Mouse (Mus musculus): ENCODE results near the gene Arl8a. TPM values are rescaled to one million over a fixed set of nuclear protein-coding genes. Genes with fewer than 3 reads are reported as not detected.

Arl8a gene
- polyA plus RNA-seq, 1 experiment from 2014 or later = 61.8 TPM

DNA sequence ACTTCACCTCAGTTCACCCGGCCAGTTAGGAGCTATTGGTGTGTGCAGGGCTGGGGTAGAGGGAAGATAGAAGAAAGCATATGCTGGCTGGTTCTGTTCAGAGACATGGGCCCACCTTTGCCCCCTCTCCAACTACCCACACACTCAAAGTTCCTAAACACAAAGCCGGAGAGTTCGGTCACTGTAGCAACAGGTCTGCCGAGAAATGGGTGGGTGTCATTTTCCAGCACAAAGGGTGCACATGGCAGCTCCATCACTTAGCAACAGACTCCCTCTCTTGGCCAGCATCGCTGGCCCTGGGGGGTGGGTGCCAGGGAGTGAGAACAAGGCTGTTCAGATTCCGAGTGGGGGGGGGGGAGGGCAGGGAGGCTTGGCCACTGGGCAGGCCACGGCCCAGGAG lies 12.4 kb downstream of the Arl8a start:
- ATAC-seq (ENCODE audit: low FRiP score, low read depth) = no peak
- H3K9me3 ChIP-seq = no peaks in the 10 kb centered on the region
- H3K27me3 ChIP-seq = no peaks in the 10 kb centered on the region
- no peak overlapping the region for H3K4me2 ChIP-seq (replicated peaks)
- H3K36me3 ChIP-seq = peaks cover 22% of the 10 kb centered on the region
- no peak overlapping the region for H3K4me3 ChIP-seq
- H3K9ac ChIP-seq = no peak overlapping the region
- H3K27ac ChIP-seq = no peak overlapping the region
- peaks cover 24% of the 10 kb centered on the region for H3K4me1 ChIP-seq
- WGBS = 74% methylated on average over 6 of the region's 7 CpGs

DNA sequence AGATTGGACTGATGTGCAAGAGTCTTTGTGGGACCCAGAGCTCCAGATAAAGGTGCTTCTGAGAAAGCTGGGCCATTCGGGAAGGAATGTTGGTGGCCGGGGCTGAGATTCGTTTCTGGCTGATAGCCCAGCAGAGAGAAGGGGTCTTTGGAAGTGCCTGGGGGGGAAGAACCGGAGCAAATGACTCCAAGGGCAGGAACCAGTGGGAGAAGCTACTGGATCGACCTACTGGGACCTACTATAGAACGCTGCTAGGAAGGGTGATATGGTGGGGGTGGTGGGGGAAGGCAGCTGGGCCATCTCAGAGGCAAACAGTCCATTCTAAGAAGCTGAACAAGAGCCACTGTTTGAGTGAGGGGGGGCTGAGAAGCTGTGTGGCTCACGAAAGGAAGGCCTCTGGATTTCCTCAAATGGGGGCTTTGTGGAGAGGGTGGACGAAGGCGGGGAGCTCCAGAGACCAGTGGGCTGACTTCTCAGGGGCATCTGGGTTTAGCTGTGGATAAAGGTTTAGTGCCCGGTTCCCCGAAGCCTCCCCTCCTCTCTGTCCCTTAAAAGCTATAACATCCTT lies 13.0 kb downstream of the Arl8a start:
- ATAC-seq (ENCODE audit: low FRiP score, low read depth) = no peak
- no peak overlapping the region for H3K4me2 ChIP-seq (replicated peaks)
- H3K4me3 ChIP-seq = no peak overlapping the region
- no peaks in the 10 kb centered on the region for H3K27me3 ChIP-seq
- peaks cover 22% of the 10 kb centered on the region for H3K36me3 ChIP-seq
- H3K9me3 ChIP-seq = no peaks in the 10 kb centered on the region
- no peak overlapping the region for H3K27ac ChIP-seq
- H3K4me1 ChIP-seq = peaks cover 21% of the 10 kb centered on the region
- no peak overlapping the region for H3K9ac ChIP-seq
- 78% methylated on average over 11 of the region's 11 CpGs for WGBS

DNA sequence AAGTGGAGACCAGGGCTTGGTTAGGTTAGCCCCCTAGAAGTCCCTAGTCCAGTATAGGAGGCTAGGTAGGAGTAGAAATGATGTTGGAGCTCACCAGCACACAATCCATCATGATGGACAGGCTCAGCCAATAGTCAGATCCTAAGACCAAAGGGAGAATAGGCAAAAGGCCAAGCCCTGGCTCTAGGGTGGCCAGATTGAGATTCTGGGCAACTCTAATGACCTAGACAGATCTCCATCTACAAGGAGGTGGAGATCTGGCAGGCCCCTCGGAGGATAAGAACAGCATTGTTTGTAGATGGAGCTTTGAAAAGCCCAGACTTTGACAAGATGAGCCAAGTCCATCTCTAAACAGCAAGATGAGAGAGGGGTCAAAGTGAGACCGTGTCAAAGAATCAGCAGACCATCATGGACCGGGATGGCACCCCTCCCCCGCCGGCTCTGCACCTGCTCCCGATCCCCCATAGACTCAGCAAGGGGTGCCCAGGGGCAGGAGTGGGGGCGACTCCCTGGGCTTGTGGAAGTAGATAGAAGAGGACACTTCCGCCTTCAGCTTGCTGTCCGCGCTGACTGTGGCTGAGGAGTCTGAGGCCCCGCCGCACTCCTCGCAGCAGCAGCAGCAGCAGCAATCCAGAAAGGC lies 13.9 kb downstream of the Arl8a start:
- no peak overlapping the region for H3K4me2 ChIP-seq (replicated peaks)
- H3K4me3 ChIP-seq = no peak overlapping the region
- 82% methylated on average over 13 of the region's 13 CpGs for WGBS
- no peak overlapping the region for H3K27ac ChIP-seq
- no peaks in the 10 kb centered on the region for H3K27me3 ChIP-seq
- H3K9ac ChIP-seq = no peak overlapping the region
- peaks cover 16% of the 10 kb centered on the region for H3K36me3 ChIP-seq
- ATAC-seq (ENCODE audit: low FRiP score, low read depth) = no peak
- peaks cover 16% of the 10 kb centered on the region for H3K4me1 ChIP-seq
- H3K9me3 ChIP-seq = no peaks in the 10 kb centered on the region

DNA sequence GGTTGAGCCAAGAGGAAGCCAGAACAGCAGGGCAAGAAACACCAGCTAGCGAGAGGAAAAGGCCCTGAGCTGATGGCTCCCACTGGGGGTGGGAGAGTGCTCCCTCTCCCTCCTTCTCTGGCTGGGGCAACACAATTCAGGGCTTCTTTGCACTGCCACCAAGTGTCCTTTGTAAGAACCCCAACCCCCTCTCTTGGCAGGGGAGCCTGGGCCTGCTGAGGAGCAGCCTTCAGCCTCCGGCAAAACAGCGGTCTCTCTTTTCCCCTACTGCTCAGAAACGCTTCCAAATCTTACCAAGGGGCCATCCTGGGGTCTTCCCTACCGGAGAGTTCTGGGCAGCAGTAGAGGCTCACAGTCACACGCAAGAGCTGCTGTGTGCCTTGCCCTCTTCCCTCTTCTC lies 16.1 kb downstream of the Arl8a start:
- ATAC-seq (ENCODE audit: low FRiP score, low read depth) = no peak
- H3K4me2 ChIP-seq (replicated peaks) = no peak overlapping the region
- H3K4me1 ChIP-seq = peaks cover 16% of the 10 kb centered on the region
- H3K36me3 ChIP-seq = no peaks in the 10 kb centered on the region
- no peak overlapping the region for H3K27ac ChIP-seq
- WGBS = 43% methylated on average over 6 of the region's 6 CpGs
- H3K27me3 ChIP-seq = no peaks in the 10 kb centered on the region
- H3K9me3 ChIP-seq = no peaks in the 10 kb centered on the region
- no peak overlapping the region for H3K9ac ChIP-seq
- no peak overlapping the region for H3K4me3 ChIP-seq

DNA sequence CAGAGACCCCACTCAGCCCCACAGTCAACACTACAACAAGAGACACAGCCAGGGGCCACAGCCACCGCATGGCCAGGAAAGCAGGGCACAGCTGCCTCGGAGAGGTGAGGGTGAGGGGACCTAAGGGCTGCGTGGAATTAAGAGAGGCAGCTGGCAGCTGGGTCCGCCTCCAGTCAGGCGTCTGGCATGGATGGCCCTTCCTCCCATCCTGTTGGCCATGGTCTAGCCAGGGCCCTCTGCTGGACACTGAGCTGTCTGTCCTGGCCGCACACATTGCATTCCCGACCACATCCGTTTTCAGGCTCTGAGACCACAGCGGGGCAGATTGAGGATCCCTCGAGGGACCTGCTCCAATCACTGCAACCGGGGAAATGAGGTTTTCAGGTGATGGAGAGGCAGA lies 20.8 kb downstream of the Arl8a start, which contains the start of gene Gpr37l1:
TSS of gene Gpr37l1 (minus strand) at position 247 of the 400 bp plus-strand sequence.
- 61% methylated on average over 11 of the region's 11 CpGs for WGBS
- no peak within 1 kb of the TSS for H3K4me3 ChIP-seq
- ATAC-seq (ENCODE audit: low FRiP score, low read depth) = no peak
- no peak within 1 kb of the TSS for H3K27ac ChIP-seq
- H3K36me3 ChIP-seq = no peaks in the 10 kb centered on the region
- H3K27me3 ChIP-seq = no peaks in the 10 kb centered on the region
- H3K4me1 ChIP-seq = no peaks in the 10 kb centered on the region
- no peak within 1 kb of the TSS for H3K9ac ChIP-seq
- H3K9me3 ChIP-seq = no peaks in the 10 kb centered on the region
- no peak within 1 kb of the TSS for H3K4me2 ChIP-seq (replicated peaks)

DNA sequence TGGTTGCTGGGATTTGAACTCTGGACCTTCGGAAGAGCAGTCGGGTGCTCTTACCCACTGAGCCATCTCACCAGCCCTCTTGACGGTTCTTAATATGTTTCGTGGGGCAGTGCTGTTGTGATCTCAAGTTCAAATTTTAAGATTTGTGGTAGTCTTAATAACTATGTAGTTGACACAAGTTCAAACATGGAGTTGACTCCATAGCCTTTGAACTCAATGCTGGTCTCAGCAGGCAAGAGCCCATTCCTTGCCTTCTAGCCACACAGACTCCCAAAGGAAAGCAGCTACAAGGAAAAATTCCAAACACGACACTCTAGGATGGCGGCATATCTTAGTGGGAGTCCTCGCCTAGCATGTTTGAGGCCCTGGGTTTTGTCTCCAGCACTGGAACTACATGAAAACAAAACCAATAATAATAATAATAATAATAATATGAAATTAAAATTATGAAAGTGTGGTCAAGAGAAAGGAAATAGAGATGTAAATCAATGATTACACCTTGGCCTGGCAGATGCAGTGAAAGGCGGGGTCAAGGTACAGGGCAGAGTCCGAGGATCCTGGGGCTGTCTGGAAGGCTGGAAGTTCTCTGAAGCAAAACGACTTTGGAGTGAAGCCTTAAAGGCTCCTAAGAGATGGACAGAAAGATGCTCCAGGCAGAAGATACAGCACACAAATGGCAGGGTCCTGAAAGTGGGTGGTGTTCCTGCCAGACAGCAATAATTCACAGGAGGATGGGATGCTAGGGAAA lies 22.0 kb downstream of the Arl8a start:
- Histone ChIP-seq H3K4me3 (no peak overlapping the region), H3K9ac (no peak overlapping the region), H3K9me3 (no peaks in the 10 kb centered on the region), H3K4me2 (replicated peaks) (no peak overlapping the region), H3K27ac (no peak overlapping the region), H3K27me3 (no peaks in the 10 kb centered on the region), H3K36me3 (no peaks in the 10 kb centered on the region), H3K4me1 (no peaks in the 10 kb centered on the region)
- no peak for ATAC-seq (ENCODE audit: low FRiP score, low read depth)
- 89% methylated on average over 10 of the region's 10 CpGs for WGBS

DNA sequence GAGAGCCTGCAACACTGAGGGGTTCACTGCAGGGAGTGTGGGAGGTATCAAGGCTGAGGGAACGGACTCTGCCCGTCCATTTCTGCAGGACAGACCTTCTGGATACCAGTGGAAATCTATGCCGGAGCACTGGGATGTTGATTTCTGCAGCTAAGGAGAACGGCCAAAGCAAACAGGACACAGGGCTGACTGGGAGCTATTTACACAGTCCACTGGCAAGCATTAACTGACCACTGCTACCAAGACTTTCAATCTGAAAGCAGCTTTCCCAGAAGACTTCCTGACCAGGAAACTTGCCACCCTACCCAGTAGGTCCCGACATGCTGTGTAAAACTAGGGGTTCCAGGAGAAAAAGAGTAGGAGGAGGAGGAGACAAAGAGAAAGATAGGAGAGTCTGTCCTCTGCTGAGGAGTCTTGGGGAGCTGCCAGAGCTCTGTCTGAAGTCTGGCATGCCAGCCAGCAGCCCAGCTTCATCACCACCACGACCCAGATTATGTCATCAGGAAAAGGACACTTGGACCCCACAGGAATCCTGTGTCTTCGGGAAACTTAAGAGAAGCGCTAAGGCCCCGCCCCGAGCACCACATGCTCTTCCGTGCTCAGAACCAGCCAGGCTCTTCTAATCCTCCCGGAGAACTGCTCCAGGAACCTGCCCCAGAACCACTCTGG lies 23.1 kb downstream of the Arl8a start:
- Histone ChIP-seq H3K4me3 (no peak overlapping the region), H3K9ac (no peak overlapping the region), H3K4me1 (no peaks in the 10 kb centered on the region), H3K9me3 (no peaks in the 10 kb centered on the region), H3K36me3 (no peaks in the 10 kb centered on the region), H3K27me3 (no peaks in the 10 kb centered on the region), H3K27ac (no peak overlapping the region), H3K4me2 (replicated peaks) (no peak overlapping the region)
- 62% methylated on average over 12 of the region's 12 CpGs for WGBS
- ATAC-seq (ENCODE audit: low FRiP score, low read depth) = no peak

DNA sequence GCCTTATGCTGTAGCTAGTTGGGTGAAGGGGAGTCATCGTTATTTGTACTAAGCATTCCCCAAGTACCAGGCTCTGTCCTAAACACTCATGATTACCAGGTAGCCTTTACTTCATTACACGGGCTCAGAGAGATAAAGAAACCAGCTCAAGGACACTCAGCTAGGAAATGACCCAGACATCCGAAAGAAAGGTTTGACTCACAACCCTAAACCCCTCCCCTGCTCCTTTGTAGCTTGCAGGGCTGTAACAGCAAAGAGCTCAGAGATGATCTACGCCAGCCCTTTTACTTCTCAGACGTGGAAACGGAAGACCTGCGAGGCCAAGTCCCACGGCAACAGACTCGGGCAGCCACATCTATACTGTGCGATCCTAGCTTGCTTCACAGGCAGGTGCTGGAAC lies 23.7 kb downstream of the Arl8a start:
- ATAC-seq (ENCODE audit: low FRiP score, low read depth) = no peak
- Histone ChIP-seq H3K9ac (no peak overlapping the region), H3K27me3 (no peaks in the 10 kb centered on the region), H3K4me1 (no peaks in the 10 kb centered on the region), H3K9me3 (no peaks in the 10 kb centered on the region), H3K36me3 (no peaks in the 10 kb centered on the region), H3K4me2 (replicated peaks) (no peak overlapping the region), H3K27ac (no peak overlapping the region), H3K4me3 (no peak overlapping the region)
- 69% methylated on average over 10 of the region's 10 CpGs for WGBS

DNA sequence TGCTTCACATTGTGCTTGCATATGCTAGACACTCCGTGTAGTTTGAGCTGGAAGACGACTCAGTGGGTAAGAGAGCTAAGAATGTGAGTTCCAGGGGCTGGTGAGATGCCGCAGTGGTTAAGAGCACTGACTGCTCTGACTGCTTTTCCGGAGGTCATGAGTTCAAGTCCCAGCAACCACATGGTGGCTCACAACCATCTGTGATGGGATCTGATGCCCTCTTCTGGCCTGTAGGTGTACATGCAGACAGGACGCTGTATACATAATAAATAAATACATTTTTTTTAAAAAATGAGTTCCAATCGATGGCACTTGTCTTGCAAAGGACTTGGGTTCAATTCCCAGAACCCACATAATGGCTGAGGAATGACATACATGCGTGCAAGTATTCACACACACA lies 24.6 kb downstream of the Arl8a start:
- Histone ChIP-seq H3K9me3 (no peaks in the 10 kb centered on the region), H3K4me2 (replicated peaks) (no peak overlapping the region), H3K9ac (no peak overlapping the region), H3K4me3 (no peak overlapping the region), H3K4me1 (no peaks in the 10 kb centered on the region), H3K27me3 (no peaks in the 10 kb centered on the region), H3K36me3 (no peaks in the 10 kb centered on the region), H3K27ac (no peak overlapping the region)
- no peak for ATAC-seq (ENCODE audit: low FRiP score, low read depth)
- WGBS = 85% methylated on average over 7 of the region's 7 CpGs

DNA sequence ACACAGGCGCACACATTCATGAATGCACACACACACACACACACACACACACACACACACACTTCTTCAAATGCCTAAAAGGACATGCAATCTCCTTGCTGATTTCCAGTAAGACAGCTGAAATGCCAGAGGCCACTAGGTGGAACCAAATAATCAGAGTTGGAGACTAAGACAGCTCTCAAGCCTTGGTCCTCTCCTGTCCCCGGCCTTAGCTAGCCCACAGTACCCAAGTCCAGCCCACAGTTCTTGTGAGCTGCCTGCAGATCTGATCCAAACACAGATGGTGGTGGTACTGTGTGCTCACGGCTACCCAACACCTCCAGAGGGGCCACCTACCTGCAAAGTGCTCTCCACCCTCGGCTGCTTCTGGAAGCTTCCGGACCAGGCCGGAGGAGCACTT lies 25.4 kb downstream of the Arl8a start:
- no peak overlapping the region for H3K27ac ChIP-seq
- WGBS = 54% methylated on average over 6 of the region's 6 CpGs

DNA sequence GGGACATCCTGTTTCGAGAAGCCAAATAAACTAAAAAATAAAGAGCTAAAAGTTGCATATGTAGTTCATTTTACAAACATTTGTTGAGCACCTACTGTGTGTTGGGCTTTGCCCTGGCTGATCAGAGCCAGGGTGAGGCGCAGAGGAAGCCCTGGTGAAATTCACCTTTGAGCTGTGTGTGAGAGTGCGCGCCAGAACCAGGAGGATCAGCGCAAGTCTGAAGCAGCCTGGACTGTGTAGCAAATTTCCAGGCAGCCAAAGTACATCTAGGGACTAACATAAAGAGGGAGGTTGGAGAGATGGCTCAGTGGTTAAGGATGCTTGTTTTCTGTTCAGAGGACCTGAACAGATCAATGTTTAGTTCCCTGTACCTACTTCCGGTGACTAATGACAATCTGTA lies 26.7 kb downstream of the Arl8a start:
- Histone ChIP-seq H3K4me1 (no peaks in the 10 kb centered on the region), H3K4me2 (replicated peaks) (no peak overlapping the region), H3K27ac (no peak overlapping the region), H3K27me3 (no peaks in the 10 kb centered on the region), H3K4me3 (no peak overlapping the region), H3K9me3 (no peaks in the 10 kb centered on the region), H3K36me3 (no peaks in the 10 kb centered on the region), H3K9ac (no peak overlapping the region)
- 91% methylated on average over 6 of the region's 6 CpGs for WGBS
- no peak for ATAC-seq (ENCODE audit: low FRiP score, low read depth)

More for the DNA sequence above, 25.4 kb downstream of the Arl8a start:
- Histone ChIP-seq H3K9me3 (no peaks in the 10 kb centered on the region), H3K4me2 (replicated peaks) (no peak overlapping the region), H3K4me1 (no peaks in the 10 kb centered on the region), H3K4me3 (no peak overlapping the region), H3K27me3 (no peaks in the 10 kb centered on the region), H3K9ac (no peak overlapping the region), H3K36me3 (no peaks in the 10 kb centered on the region)
- ATAC-seq (ENCODE audit: low FRiP score, low read depth) = peak; percentile 67

DNA sequence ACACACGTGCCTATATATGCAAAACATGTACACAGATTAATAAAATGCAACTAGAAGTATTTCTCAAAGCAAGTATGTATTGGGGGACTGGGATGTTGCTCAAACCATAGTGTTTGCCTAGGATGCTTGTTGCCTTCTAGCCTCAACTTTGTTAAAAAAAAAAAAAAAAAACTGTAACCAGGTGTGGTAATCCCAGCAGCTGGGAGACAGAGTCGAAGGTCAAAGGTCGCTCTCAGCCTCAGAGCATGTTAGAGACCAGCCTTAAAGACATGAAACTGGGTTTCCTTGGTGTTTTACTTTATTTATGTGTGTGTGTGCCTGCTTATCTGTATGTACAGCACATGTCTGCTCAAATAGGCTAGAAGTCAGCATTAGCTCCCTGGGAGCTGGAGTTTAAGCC lies 28.6 kb downstream of the Arl8a start:
- H3K36me3 ChIP-seq = no peaks in the 10 kb centered on the region
- no peak overlapping the region for H3K4me2 ChIP-seq (replicated peaks)
- H3K9me3 ChIP-seq = no peaks in the 10 kb centered on the region
- no peak overlapping the region for H3K27ac ChIP-seq
- no peaks in the 10 kb centered on the region for H3K27me3 ChIP-seq
- ATAC-seq (ENCODE audit: low FRiP score, low read depth) = no peak
- no peak overlapping the region for H3K9ac ChIP-seq
- WGBS = 73% methylated on average over 3 of the region's 3 CpGs
- H3K4me3 ChIP-seq = no peak overlapping the region
- no peaks in the 10 kb centered on the region for H3K4me1 ChIP-seq

Data from limb, embryonic 13.5 days (tissue).